Mouse (Mus musculus) monocyte, adult 5-6 weeks (primary cell): ENCODE results near the gene Cd101. TPM values are rescaled to one million over a fixed set of nuclear protein-coding genes. Genes with fewer than 3 reads are reported as not detected.

Experiments
- ATAC-seq: fragments of 153-309, 156-312 bp; replicated peaks from 2 replicates; pipeline ENCODE4 v1.8.0; 2017; ENCODE audit warnings: mild to moderate bottlenecking; ENCODE audit not compliant: low TSS enrichment, insufficient number of reproducible peaks, severe bottlenecking, poor library complexity, low FRiP score
- total RNA-seq: library from RNA; stranded (forward); fragments of 200-1000, 200-491, 200-594 nt; gene quantifications from 3 replicates; pipeline ENCODE4 v1.2.3, GENCODE M21; 2017

Cd101 gene
- total RNA-seq, 1 experiment from 2014 or later, result 1.5 TPM

- no peak for ATAC-seq
These were observed 65.4 kb downstream of the Cd101 start for GRCm38 (mm10) chr3:100963849-100964542.

- ATAC-seq, result no peak
These were observed 67.9 kb downstream of the Cd101 start for GRCm38 (mm10) chr3:100961501-100961900.

- ATAC-seq, result no peak
These were observed 68.3 kb downstream of the Cd101 start for GRCm38 (mm10) chr3:100961007-100961406.

- no peak for ATAC-seq
These were observed 74.7 kb downstream of the Cd101 start for GRCm38 (mm10) chr3:100954616-100955015.

GRCm38 (mm10) chr3:100951531-100951930 lies 77.8 kb downstream of the Cd101 start:
- no peak for ATAC-seq

GRCm38 (mm10) chr3:100947286-100947685 lies 82.1 kb downstream of the Cd101 start:
- no peak for ATAC-seq

Other genes with a start within 250 kb of the Cd101 start
- not detected in 3 replicates for gene Vtcn1, start 204.1 kb downstream of the Cd101 start, total RNA-seq
- 1.6 to 2.9 TPM (median 1.8 TPM) in 3 replicates for gene Trim45, start 107.4 kb downstream of the Cd101 start, total RNA-seq
- gene Ttf2, start 59.9 kb downstream of the Cd101 start, total RNA-seq, result 7.4 to 18.3 TPM (median 8.6 TPM) in 3 replicates
- 0.10 to 0.57 TPM in 2 of 3 replicates, not detected in the other for gene Ptgfrn, start 80.7 kb upstream of the Cd101 start, total RNA-seq